Mouse (Mus musculus): ENCODE measurements around the gene F8a. TPM values are rescaled to one million over a fixed set of nuclear protein-coding genes. Genes with fewer than 3 reads are reported as not detected.

F8a gene
- 12.5 to 13.9 TPM (median 12.7 TPM) in 4 replicates for total RNA-seq (2023)

GRCm38 (mm10) chrX:73227914-73228605 lies at the start of gene F8a:
Gene F8a (plus strand): TSS chrX:73228291.

DNA sequence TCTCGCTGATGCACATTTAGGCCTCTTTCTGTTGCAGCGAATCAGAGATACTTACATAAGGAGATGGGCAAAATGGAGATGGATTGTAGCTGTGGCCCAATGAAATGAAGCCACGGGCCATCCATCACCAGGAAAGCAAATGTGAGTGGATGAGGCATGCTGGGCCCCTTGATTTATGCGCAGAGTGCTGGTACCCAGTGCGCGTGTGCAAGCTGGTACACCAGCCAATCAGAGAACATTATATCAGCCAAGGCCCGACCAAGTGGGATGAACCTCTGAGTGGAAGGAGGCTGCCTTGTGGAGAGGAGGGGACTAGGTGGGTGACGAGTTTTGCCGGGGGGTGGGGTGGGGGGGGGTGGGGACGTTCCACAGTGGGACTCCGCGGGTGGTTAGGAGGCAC lies 36.2 kb upstream of the F8a start, which contains the start of gene Xlr3b:
Xlr3b (plus strand) TSS at position 274 of the 400 bp plus-strand sequence.

GRCm38 (mm10) chrX:73213819-73214564 lies 14.1 kb upstream of the F8a start, which contains the start of gene Xlr4b:
Gene Xlr4b (plus strand): TSS chrX:73214333.

GRCm38 (mm10) chrX:73242821-73243325 lies 14.8 kb downstream of the F8a start, which contains the start of gene Xlr4c:
Gene Xlr4c (minus strand): TSS chrX:73243130.

GRCm38 (mm10) chrX:73265270-73265669 lies 37.2 kb downstream of the F8a start, which contains the start of gene Xlr3c:
Gene Xlr3c (minus strand): TSS chrX:73265390.

Other genes with a start within 250 kb of the F8a start
- not detected in 4 replicates for gene Zfp185, start 241.0 kb upstream of the F8a start, total RNA-seq (2023)
- 2.0 to 2.4 TPM (median 2.2 TPM) in 4 replicates for gene Pnma5, start 191.2 kb upstream of the F8a start, total RNA-seq (2023)
- not detected in 4 replicates for gene Pnma3, start 163.5 kb upstream of the F8a start, total RNA-seq (2023)
- gene Xlr4a, start 145.8 kb upstream of the F8a start, total RNA-seq (2023): 9.5 to 19.3 TPM (median 13.0 TPM) in 4 replicates
- 0.18 to 4.4 TPM (median 1.8 TPM) in 4 replicates for gene Xlr3a, start 131.2 kb upstream of the F8a start, total RNA-seq (2023)
- 0.21 to 0.40 TPM (median 0.27 TPM) in 3 of 4 replicates, not detected in the other for gene Gm14685, start 111.2 kb upstream of the F8a start, total RNA-seq (2023)
- gene Xlr5b, start 79.5 kb upstream of the F8a start, total RNA-seq (2023): not detected in 4 replicates
- 0.19 TPM in 1 of 4 replicates, not detected in the others for gene DXBay18, start 78.8 kb upstream of the F8a start, total RNA-seq (2023)
- gene Spin2d, start 51.3 kb upstream of the F8a start, total RNA-seq (2023): not detected in 4 replicates
- 10.5 to 33.8 TPM (median 14.1 TPM) in 4 replicates for gene Xlr3b, start 36.1 kb upstream of the F8a start, total RNA-seq (2023)
- gene Xlr4b, start 14.0 kb upstream of the F8a start, total RNA-seq (2023): 30.2 to 40.7 TPM (median 39.6 TPM) in 4 replicates
- 9.2 to 15.8 TPM (median 13.4 TPM) in 4 replicates for gene Xlr4c, start 14.8 kb downstream of the F8a start, total RNA-seq (2023)
- not detected in 4 replicates for gene Xlr3c, start 37.1 kb downstream of the F8a start, total RNA-seq (2023)
- not detected in 4 replicates for gene Xlr5a, start 64.7 kb downstream of the F8a start, total RNA-seq (2023)
- gene Xlr5c, start 64.7 kb downstream of the F8a start, total RNA-seq (2023): not detected in 4 replicates
- not detected in 4 replicates for gene Gm45015, start 108.5 kb downstream of the F8a start, total RNA-seq (2023)
- 26.1 to 32.2 TPM (median 29.1 TPM) in 4 replicates for gene Zfp275, start 114.3 kb downstream of the F8a start, total RNA-seq (2023)
- not detected in 4 replicates for gene Gm18336, start 170.4 kb downstream of the F8a start, total RNA-seq (2023)
- gene Zfp92, start 182.8 kb downstream of the F8a start, total RNA-seq (2023): not detected in 4 replicates
- 0.61 TPM in 1 of 4 replicates, not detected in the others for gene Trex2, start 207.1 kb downstream of the F8a start, total RNA-seq (2023)
- 18.3 to 22.6 TPM (median 21.1 TPM) in 4 replicates for gene Haus7, start 230.8 kb downstream of the F8a start, total RNA-seq (2023)

Measured in B cell, adult 62 days (primary cell).